Mouse (Mus musculus) kidney, embryonic 14.5 days (tissue): ENCODE results near the gene Gm4553. TPM values are rescaled to one million over a fixed set of nuclear protein-coding genes. Genes with fewer than 3 reads are reported as not detected.
"Not testable (repeated sequence)": the region's sequence is repeated elsewhere in the genome, so short reads cannot be mapped to it uniquely, and the experiment has no call there.

Experiments used
- ATAC-seq: fragments of 200-750 bp; cut with Nextera tagmentation; 2 replicates; pipeline ENCODE4 v1.8.0; 2017; ENCODE audit warnings: moderate number of reproducible peaks, mild to moderate bottlenecking, moderate TSS enrichment, moderate library complexity; ENCODE audit not compliant: low FRiP score, low TSS enrichment
- H3K27ac ChIP-seq: fragments of 300-500 bp; sonication (generic); 2 replicates; pipeline ENCODE4 v1.5.1; 2014; ENCODE audit warnings: low read depth, mild to moderate bottlenecking, low read length, moderate library complexity, mixed read lengths
- H3K27me3 ChIP-seq: fragments of 300-500 bp; sonication (generic); 2 replicates; pipeline ENCODE4 v1.6.1; 2014; ENCODE audit warnings: mild to moderate bottlenecking, low read length; ENCODE audit not compliant: control insufficient read depth, insufficient read depth
- H3K36me3 ChIP-seq: fragments of 300-500 bp; sonication (generic); 2 replicates; pipeline ENCODE4 v1.6.1; 2014; ENCODE audit warnings: low read length, mixed read lengths; ENCODE audit not compliant: control insufficient read depth, insufficient read depth
- H3K4me1 ChIP-seq: fragments of 300-500 bp; sonication (generic); 2 replicates; pipeline ENCODE4 v1.6.1; 2014; ENCODE audit warnings: low read length, mixed read lengths; ENCODE audit not compliant: control insufficient read depth, insufficient read depth
- H3K4me2 ChIP-seq: fragments of 300-500 bp; sonication (generic); replicated peaks from 2 replicates; pipeline ENCODE4 v1.6.1; 2014; ENCODE audit warnings: low read depth, mild to moderate bottlenecking, low read length
- H3K4me3 ChIP-seq: fragments of 300-500 bp; sonication (generic); 2 replicates; pipeline ENCODE4 v1.5.1; 2014; ENCODE audit warnings: mild to moderate bottlenecking, low read length
- H3K9ac ChIP-seq: fragments of 300-500 bp; sonication (generic); 2 replicates; pipeline ENCODE4 v1.6.1; 2014; ENCODE audit warnings: low read depth, mild to moderate bottlenecking, low read length, moderate library complexity
- H3K9me3 ChIP-seq: fragments of 300-500 bp; sonication (generic); 2 replicates; pipeline ENCODE4 v1.6.1; 2016; ENCODE audit warnings: low read length; ENCODE audit not compliant: control insufficient read depth
- WGBS: fragments of 180-500 bp; shearing (Covaris S2); extraction: QIAGEN DNeasy Blood & Tissue Kit; methylation state at CpG from one replicate; pipeline ENCODE4 v1.1.7; 2014; 5-methylcytosine and 5-hydroxymethylcytosine counted together
- polyA plus RNA-seq: library from polyadenylated mRNA; unstranded; fragments of >200 nt; fragmentation: Nextera tagmentation; extraction: Ambion mirVana; gene quantifications from 2 replicates; pipeline ENCODE4 v1.2.1, GENCODE M21; 2014

Gene Gm4553
- polyA plus RNA-seq, 1 experiment from 2014 or later, result not detected

- no peaks in the 10 kb centered on the region for H3K27me3 ChIP-seq
- H3K4me3 ChIP-seq, result no peak overlapping the region
- no peaks in the 10 kb centered on the region for H3K9me3 ChIP-seq
- no peaks in the 10 kb centered on the region for H3K36me3 ChIP-seq
- no peak overlapping the region for H3K4me2 ChIP-seq
- no peaks in the 10 kb centered on the region for H3K4me1 ChIP-seq
- no peak for ATAC-seq
- H3K9ac ChIP-seq, result no peak overlapping the region
- H3K27ac ChIP-seq, result no peak overlapping the region
- 47% methylated on average over 1 of the region's 1 CpGs for WGBS
These were observed 15.5 kb upstream of the Gm4553 start for GRCm38 (mm10) chr7:142181021-142181420.

GRCm38 (mm10) chr7:142178685-142179084, 13.1 kb upstream of the Gm4553 start:
- Histone ChIP-seq H3K27ac (no peak overlapping the region), H3K4me1 (no peaks in the 10 kb centered on the region), H3K36me3 (no peaks in the 10 kb centered on the region), H3K27me3 (no peaks in the 10 kb centered on the region), H3K9me3 (no peaks in the 10 kb centered on the region), H3K9ac (no peak overlapping the region), H3K4me3 (no peak overlapping the region), H3K4me2 (no peak overlapping the region)
- 85% methylated on average over 1 of the region's 1 CpGs for WGBS
- no peak for ATAC-seq

GRCm38 (mm10) chr7:142175905-142176304, 10.4 kb upstream of the Gm4553 start, which contains the start of gene Krtap5-2:
TSS of gene Krtap5-2 (minus strand) at chr7:142176005.
- H3K9me3 ChIP-seq, ATAC-seq, H3K9ac ChIP-seq, H3K27me3 ChIP-seq, H3K4me1 ChIP-seq, H3K4me2 ChIP-seq, H3K27ac ChIP-seq, H3K36me3 ChIP-seq, H3K4me3 ChIP-seq: not testable (repeated sequence)

GRCm38 (mm10) chr7:142169836-142170235, 4.3 kb upstream of the Gm4553 start:
- Histone ChIP-seq H3K27ac (no peak overlapping the region), H3K9me3 (no peaks in the 10 kb centered on the region), H3K36me3 (no peaks in the 10 kb centered on the region), H3K4me1 (no peaks in the 10 kb centered on the region), H3K4me2 (no peak overlapping the region), H3K9ac (no peak overlapping the region), H3K27me3 (no peaks in the 10 kb centered on the region), H3K4me3 (no peak overlapping the region)
- no peak for ATAC-seq
- WGBS, result 48% methylated on average over 3 of the region's 3 CpGs

GRCm38 (mm10) chr7:142159366-142159765, 6.2 kb downstream of the Gm4553 start:
- Histone ChIP-seq H3K9ac (no peak overlapping the region), H3K4me2 (no peak overlapping the region), H3K36me3 (no peaks in the 10 kb centered on the region), H3K4me3 (no peak overlapping the region), H3K27ac (no peak overlapping the region), H3K4me1 (no peaks in the 10 kb centered on the region), H3K27me3 (no peaks in the 10 kb centered on the region), H3K9me3 (no peaks in the 10 kb centered on the region)
- 90% methylated on average over 3 of the region's 3 CpGs for WGBS
- no peak for ATAC-seq

GRCm38 (mm10) chr7:142157013-142157412, 8.5 kb downstream of the Gm4553 start, which contains the start of gene Gm29735:
TSS of gene Gm29735 (minus strand) at chr7:142157113.
- not testable (repeated sequence) for H3K36me3 ChIP-seq, H3K4me3 ChIP-seq, H3K9ac ChIP-seq, H3K4me1 ChIP-seq, H3K9me3 ChIP-seq, H3K4me2 ChIP-seq, ATAC-seq, H3K27ac ChIP-seq, H3K27me3 ChIP-seq
- WGBS, result 54% methylated on average over 2 of the region's 2 CpGs

- no peaks in the 10 kb centered on the region for H3K4me1 ChIP-seq
- WGBS, result 84% methylated on average over 1 of the region's 1 CpGs
- ATAC-seq, result no peak
- H3K9me3 ChIP-seq, result no peaks in the 10 kb centered on the region
- H3K4me2 ChIP-seq, result no peak overlapping the region
- no peaks in the 10 kb centered on the region for H3K36me3 ChIP-seq
- no peak overlapping the region for H3K9ac ChIP-seq
- no peak overlapping the region for H3K4me3 ChIP-seq
- no peak overlapping the region for H3K27ac ChIP-seq
- H3K27me3 ChIP-seq, result no peaks in the 10 kb centered on the region
These were observed 10.2 kb downstream of the Gm4553 start for GRCm38 (mm10) chr7:142155308-142155707.

GRCm38 (mm10) chr7:142152191-142152590, 13.3 kb downstream of the Gm4553 start:
- ATAC-seq, result no peak
- no peaks in the 10 kb centered on the region for H3K4me1 ChIP-seq
- 87% methylated on average over 4 of the region's 4 CpGs for WGBS
- H3K4me2 ChIP-seq, result no peak overlapping the region
- H3K36me3 ChIP-seq, result no peaks in the 10 kb centered on the region
- H3K27ac ChIP-seq, result no peak overlapping the region
- H3K27me3 ChIP-seq, result no peaks in the 10 kb centered on the region
- H3K9ac ChIP-seq, result no peak overlapping the region
- no peaks in the 10 kb centered on the region for H3K9me3 ChIP-seq
- H3K4me3 ChIP-seq, result no peak overlapping the region

- no peak overlapping the region for H3K4me2 ChIP-seq
- no peaks in the 10 kb centered on the region for H3K4me1 ChIP-seq
- H3K27ac ChIP-seq, result no peak overlapping the region
- no peak overlapping the region for H3K4me3 ChIP-seq
- no peaks in the 10 kb centered on the region for H3K27me3 ChIP-seq
- no peak overlapping the region for H3K9ac ChIP-seq
- no peaks in the 10 kb centered on the region for H3K9me3 ChIP-seq
- H3K36me3 ChIP-seq, result no peaks in the 10 kb centered on the region
- no peak for ATAC-seq
These were observed 16.9 kb downstream of the Gm4553 start for GRCm38 (mm10) chr7:142148633-142149032.

- Histone ChIP-seq H3K27ac (no peak overlapping the region), H3K4me3 (no peak overlapping the region), H3K4me2 (no peak overlapping the region), H3K4me1 (no peaks in the 10 kb centered on the region), H3K36me3 (no peaks in the 10 kb centered on the region), H3K27me3 (no peaks in the 10 kb centered on the region), H3K9ac (no peak overlapping the region), H3K9me3 (no peaks in the 10 kb centered on the region)
- no peak for ATAC-seq
- 3% methylated on average over 1 of the region's 1 CpGs for WGBS
These were observed 19.5 kb downstream of the Gm4553 start for GRCm38 (mm10) chr7:142146033-142146432.
